Mouse (Mus musculus): ENCODE data around the gene Plekhf1. TPM values are rescaled to one million over a fixed set of nuclear protein-coding genes. Genes with fewer than 3 reads are reported as not detected.

Gene Plekhf1
- polyA plus RNA-seq, 1 experiment: 0.97 TPM

GRCm38 (mm10) chr7:38220866-38221265 is 7.0 kb downstream of the Plekhf1 start:
- Histone ChIP-seq H3K4me3 (replicated peaks) (no peak overlapping the region), H3K4me1 (peaks cover 51% of the 10 kb centered on the region), H3K36me3 (replicated peaks; ENCODE audit: low read length) (peaks cover 55% of the 10 kb centered on the region), H3K27me3 (replicated peaks) (no peaks in the 10 kb centered on the region), H3K9me3 (no peaks in the 10 kb centered on the region)
- no peak for TF ChIP-seq FLI1 (IDR thresholded peaks at IDR 0.05; ENCODE audit: low read length)
- no peak for TF ChIP-seq GATA1 (IDR thresholded peaks at IDR 0.05; ENCODE audit: borderline replicate concordance, low read length)

GRCm38 (mm10) chr7:38219526-38219925 is 8.3 kb downstream of the Plekhf1 start:
- Histone ChIP-seq H3K4me1 (peaks cover 57% of the 10 kb centered on the region), H3K36me3 (replicated peaks; ENCODE audit: low read length) (peaks cover 53% of the 10 kb centered on the region), H3K27me3 (replicated peaks) (no peaks in the 10 kb centered on the region), H3K9me3 (no peaks in the 10 kb centered on the region), H3K4me3 (replicated peaks) (no peak overlapping the region)
- TF ChIP-seq GATA1 (IDR thresholded peaks at IDR 0.05; ENCODE audit: borderline replicate concordance, low read length) (no peak), FLI1 (IDR thresholded peaks at IDR 0.05; ENCODE audit: low read length) (no peak)

- Histone ChIP-seq H3K4me1 (peaks cover 64% of the 10 kb centered on the region), H3K9me3 (no peaks in the 10 kb centered on the region), H3K36me3 (replicated peaks; ENCODE audit: low read length) (peaks cover 53% of the 10 kb centered on the region), H3K27me3 (replicated peaks) (no peaks in the 10 kb centered on the region), H3K4me3 (replicated peaks) (no peak overlapping the region)
- TF ChIP-seq GATA1 (IDR thresholded peaks at IDR 0.05; ENCODE audit: borderline replicate concordance, low read length): no peak
- no peak for TF ChIP-seq FLI1 (IDR thresholded peaks at IDR 0.05; ENCODE audit: low read length)
Measured at GRCm38 (mm10) chr7:38218631-38219367, 9.0 kb downstream of the Plekhf1 start.

GRCm38 (mm10) chr7:38217417-38218171 is 10.2 kb downstream of the Plekhf1 start:
- H3K9me3 ChIP-seq: no peaks in the 10 kb centered on the region
- H3K4me1 ChIP-seq: peaks cover 76% of the 10 kb centered on the region
- TF ChIP-seq FLI1 (IDR thresholded peaks at IDR 0.05; ENCODE audit: low read length) (no peak), GATA1 (IDR thresholded peaks at IDR 0.05; ENCODE audit: borderline replicate concordance, low read length) (no peak)
- peaks cover 50% of the 10 kb centered on the region for H3K36me3 ChIP-seq (replicated peaks; ENCODE audit: low read length)
- H3K27me3 ChIP-seq (replicated peaks): no peaks in the 10 kb centered on the region
- H3K4me3 ChIP-seq (replicated peaks): no peak overlapping the region

- Histone ChIP-seq H3K27me3 (replicated peaks) (no peaks in the 10 kb centered on the region), H3K36me3 (replicated peaks; ENCODE audit: low read length) (peaks cover 44% of the 10 kb centered on the region), H3K4me3 (replicated peaks) (no peak overlapping the region), H3K9me3 (no peaks in the 10 kb centered on the region), H3K4me1 (peaks cover 70% of the 10 kb centered on the region)
- no peak for TF ChIP-seq GATA1 (IDR thresholded peaks at IDR 0.05; ENCODE audit: borderline replicate concordance, low read length)
- no peak for TF ChIP-seq FLI1 (IDR thresholded peaks at IDR 0.05; ENCODE audit: low read length)
Measured at GRCm38 (mm10) chr7:38215697-38216096, 12.1 kb downstream of the Plekhf1 start.

- TF ChIP-seq GATA1 (IDR thresholded peaks at IDR 0.05; ENCODE audit: borderline replicate concordance, low read length): no peak
- TF ChIP-seq FLI1 (IDR thresholded peaks at IDR 0.05; ENCODE audit: low read length): no peak
Measured at GRCm38 (mm10) chr7:38215281-38215680, 12.5 kb downstream of the Plekhf1 start.

GRCm38 (mm10) chr7:38214473-38215214 is 13.2 kb downstream of the Plekhf1 start:
- Histone ChIP-seq H3K4me1 (peaks cover 64% of the 10 kb centered on the region), H3K36me3 (replicated peaks; ENCODE audit: low read length) (peaks cover 41% of the 10 kb centered on the region), H3K9me3 (no peaks in the 10 kb centered on the region), H3K4me3 (replicated peaks) (peak overlapping the region; percentile 44), H3K27me3 (replicated peaks) (no peaks in the 10 kb centered on the region)
- TF ChIP-seq FLI1 (IDR thresholded peaks at IDR 0.05; ENCODE audit: low read length) (no peak), GATA1 (IDR thresholded peaks at IDR 0.05; ENCODE audit: borderline replicate concordance, low read length) (no peak)

More at GRCm38 (mm10) chr7:38215281-38215680, 12.5 kb downstream of the Plekhf1 start:
- Histone ChIP-seq H3K4me3 (replicated peaks) (no peak overlapping the region), H3K27me3 (replicated peaks) (no peaks in the 10 kb centered on the region), H3K4me1 (peaks cover 66% of the 10 kb centered on the region), H3K36me3 (replicated peaks; ENCODE audit: low read length) (peaks cover 40% of the 10 kb centered on the region), H3K9me3 (no peaks in the 10 kb centered on the region)

- Histone ChIP-seq H3K4me3 (replicated peaks) (no peak overlapping the region), H3K36me3 (replicated peaks; ENCODE audit: low read length) (peaks cover 32% of the 10 kb centered on the region), H3K27me3 (replicated peaks) (no peaks in the 10 kb centered on the region), H3K4me1 (peaks cover 68% of the 10 kb centered on the region), H3K9me3 (no peaks in the 10 kb centered on the region)
- TF ChIP-seq GATA1 (IDR thresholded peaks at IDR 0.05; ENCODE audit: borderline replicate concordance, low read length) (no peak), FLI1 (IDR thresholded peaks at IDR 0.05; ENCODE audit: low read length) (no peak)
Measured at GRCm38 (mm10) chr7:38212651-38213062, 15.2 kb downstream of the Plekhf1 start.

- Histone ChIP-seq H3K36me3 (replicated peaks; ENCODE audit: low read length) (peaks cover 24% of the 10 kb centered on the region), H3K27me3 (replicated peaks) (no peaks in the 10 kb centered on the region), H3K4me3 (replicated peaks) (no peak overlapping the region), H3K4me1 (peaks cover 62% of the 10 kb centered on the region), H3K9me3 (no peaks in the 10 kb centered on the region)
- TF ChIP-seq GATA1 (IDR thresholded peaks at IDR 0.05; ENCODE audit: borderline replicate concordance, low read length) (no peak), FLI1 (IDR thresholded peaks at IDR 0.05; ENCODE audit: low read length) (no peak)
Measured at GRCm38 (mm10) chr7:38209478-38210152, 18.2 kb downstream of the Plekhf1 start.

Measured in megakaryocyte, embryonic 14.5 days (primary cell).